Mouse (Mus musculus) heart, embryonic 15.5 days (tissue): ENCODE data around the gene Phactr1. TPM values are rescaled to one million over a fixed set of nuclear protein-coding genes. Genes with fewer than 3 reads are reported as not detected.
"Not testable (repeated sequence)": the region's sequence is repeated elsewhere in the genome, so short reads cannot be mapped to it uniquely, and the experiment has no call there.

ENCODE experiments used
- ATAC-seq: fragments of 200-750 bp; cut with Nextera tagmentation; replicated peaks from 2 replicates; pipeline ENCODE4 v1.8.0; 2017; ENCODE audit warnings: low read depth, moderate TSS enrichment; ENCODE audit not compliant: insufficient number of reproducible peaks, insufficient read depth, low FRiP score
- H3K27ac ChIP-seq: fragments of 300-500 bp; sonication (generic); 2 replicates; pipeline ENCODE4 v1.5.1; 2015; ENCODE audit warnings: mild to moderate bottlenecking, inconsistent platforms
- H3K27me3 ChIP-seq: fragments of 300-500 bp; sonication (generic); 2 replicates; pipeline ENCODE4 v1.6.1; 2015; ENCODE audit warnings: inconsistent platforms
- H3K36me3 ChIP-seq: fragments of 300-500 bp; sonication (generic); 2 replicates; pipeline ENCODE4 v1.6.1; 2015; ENCODE audit warnings: mild to moderate bottlenecking, inconsistent platforms
- H3K4me1 ChIP-seq: fragments of 300-500 bp; sonication (generic); replicated peaks from 2 replicates; pipeline ENCODE4 v1.6.1; 2015; ENCODE audit warnings: inconsistent platforms
- H3K4me2 ChIP-seq: fragments of 300-500 bp; sonication (generic); 2 replicates; pipeline ENCODE4 v1.6.1; 2015; ENCODE audit warnings: inconsistent platforms, mild to moderate bottlenecking, moderate library complexity
- H3K4me3 ChIP-seq: fragments of 300-500 bp; sonication (generic); 2 replicates; pipeline ENCODE4 v1.5.1; 2015; ENCODE audit warnings: mild to moderate bottlenecking, inconsistent platforms
- H3K9ac ChIP-seq: fragments of 300-500 bp; sonication (generic); 2 replicates; pipeline ENCODE4 v1.6.1; 2015; ENCODE audit warnings: mild to moderate bottlenecking, inconsistent platforms
- H3K9me3 ChIP-seq: fragments of 300-500 bp; sonication (generic); replicated peaks from 2 replicates; pipeline ENCODE4 v1.6.1; 2016; ENCODE audit warnings: inconsistent platforms
- WGBS: fragments of 180-500 bp; shearing (Covaris S2); methylation state at CpG from one replicate; pipeline ENCODE4 v1.1.7; 2015; ENCODE audit warnings: mixed read lengths; 5-methylcytosine and 5-hydroxymethylcytosine counted together
- polyA plus RNA-seq: library from polyadenylated mRNA; unstranded; fragments of >200 nt; fragmentation: Nextera tagmentation; extraction: Ambion mirVana; gene quantifications from 2 replicates; pipeline ENCODE4 v1.2.1, GENCODE M21; 2015

The Phactr1 gene
- polyA plus RNA-seq, 1 experiment from 2014 or later = 6.5 TPM

GRCm38 (mm10) chr13:42929529-42930235, 249.3 kb downstream of the Phactr1 start:
- 50% methylated on average over 10 of the region's 10 CpGs for WGBS
- Histone ChIP-seq H3K27ac (no peak overlapping the region), H3K27me3 (no peaks in the 10 kb centered on the region), H3K4me1 (no peaks in the 10 kb centered on the region), H3K4me2 (no peak overlapping the region), H3K4me3 (no peak overlapping the region), H3K36me3 (no peaks in the 10 kb centered on the region), H3K9ac (no peak overlapping the region), H3K9me3 (no peaks in the 10 kb centered on the region)
- ATAC-seq = no peak

- ATAC-seq = no peak
Measured at GRCm38 (mm10) chr13:42932046-42932445, 251.6 kb downstream of the Phactr1 start.

DNA sequence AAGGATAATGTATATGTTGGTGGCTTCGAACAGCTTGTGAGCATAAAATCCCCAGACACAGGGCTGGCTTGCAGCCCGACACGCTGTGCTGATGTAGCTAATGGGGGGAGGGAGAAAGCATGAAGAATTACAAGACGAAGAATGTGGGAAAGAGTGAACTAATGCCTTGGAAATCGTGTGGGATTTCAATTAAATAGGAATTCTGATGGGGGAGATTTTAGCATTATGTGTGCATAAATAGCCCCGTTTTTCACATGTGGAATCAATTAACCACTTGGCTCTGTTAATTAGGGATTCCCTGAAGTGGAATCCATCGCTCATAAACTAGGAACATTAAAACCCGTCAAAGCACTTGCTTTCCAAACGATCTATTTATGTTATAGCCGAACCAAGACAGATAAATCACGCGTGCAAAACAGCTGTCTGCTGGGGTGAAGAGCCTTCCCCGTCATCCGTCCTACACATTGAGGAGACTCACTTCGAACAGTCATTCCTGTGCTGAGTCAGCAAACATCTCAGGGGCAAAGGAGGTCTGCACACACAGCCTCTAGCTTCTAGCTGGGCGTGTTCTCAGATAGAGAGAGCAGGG, 254.2 kb downstream of the Phactr1 start:
- no peak for ATAC-seq
- H3K4me1 ChIP-seq = no peaks in the 10 kb centered on the region
- H3K27me3 ChIP-seq = no peaks in the 10 kb centered on the region
- 52% methylated on average over 16 of the region's 16 CpGs for WGBS
- H3K9ac ChIP-seq = no peak overlapping the region
- no peak overlapping the region for H3K27ac ChIP-seq
- no peak overlapping the region for H3K4me2 ChIP-seq
- no peaks in the 10 kb centered on the region for H3K9me3 ChIP-seq
- no peaks in the 10 kb centered on the region for H3K36me3 ChIP-seq
- H3K4me3 ChIP-seq = no peak overlapping the region

More at GRCm38 (mm10) chr13:42932046-42932445, 251.6 kb downstream of the Phactr1 start:
- Histone ChIP-seq H3K4me3 (no peak overlapping the region), H3K4me2 (no peak overlapping the region), H3K27ac (no peak overlapping the region), H3K9ac (no peak overlapping the region), H3K9me3 (no peaks in the 10 kb centered on the region), H3K36me3 (no peaks in the 10 kb centered on the region), H3K4me1 (no peaks in the 10 kb centered on the region), H3K27me3 (no peaks in the 10 kb centered on the region)
- WGBS = 84% methylated on average over 5 of the region's 5 CpGs

DNA sequence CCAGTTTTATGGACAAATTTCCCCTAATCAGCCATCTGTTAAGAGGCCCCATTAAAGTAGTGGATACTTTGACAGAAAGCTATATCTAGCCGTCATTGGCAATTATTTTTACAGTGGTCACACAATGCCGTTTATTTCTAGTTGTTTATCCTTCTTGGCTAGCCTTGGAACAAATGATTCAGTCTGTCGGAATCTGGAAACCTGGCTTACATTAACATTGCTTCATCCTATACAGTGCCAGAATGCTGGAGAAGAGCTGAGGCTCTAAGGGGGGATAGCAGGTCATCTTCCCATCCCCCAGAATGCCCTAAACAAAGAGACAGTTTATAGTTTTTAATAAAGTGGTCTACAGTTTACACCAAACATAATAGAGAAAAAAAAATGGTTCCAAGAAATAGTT, 257.4 kb downstream of the Phactr1 start:
- no peaks in the 10 kb centered on the region for H3K27me3 ChIP-seq
- no peak overlapping the region for H3K4me2 ChIP-seq
- no peaks in the 10 kb centered on the region for H3K4me1 ChIP-seq
- ATAC-seq = no peak
- H3K4me3 ChIP-seq = no peak overlapping the region
- WGBS = 65% methylated on average over 3 of the region's 3 CpGs
- no peak overlapping the region for H3K9ac ChIP-seq
- H3K9me3 ChIP-seq = no peaks in the 10 kb centered on the region
- H3K27ac ChIP-seq = no peak overlapping the region
- H3K36me3 ChIP-seq = no peaks in the 10 kb centered on the region

DNA sequence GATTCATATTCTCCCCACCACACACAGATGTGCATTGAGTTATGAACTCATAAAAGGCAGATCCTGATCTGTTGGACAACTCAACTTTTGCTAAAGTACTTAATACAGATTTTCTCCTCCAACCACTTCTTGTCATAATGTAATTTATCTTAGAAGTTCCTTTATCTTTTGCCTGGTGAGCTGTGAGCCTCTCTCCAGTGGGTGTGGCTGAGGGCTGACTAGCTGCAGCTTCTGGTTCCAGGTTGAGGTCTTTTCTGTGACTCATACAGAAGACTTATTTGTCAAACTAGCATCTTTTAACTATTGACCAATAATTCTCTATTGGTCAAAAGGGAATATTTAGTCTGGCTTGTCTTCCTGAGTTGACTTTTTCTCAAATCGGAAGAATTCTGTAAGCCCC, 257.9 kb downstream of the Phactr1 start:
- Histone ChIP-seq H3K27me3 (no peaks in the 10 kb centered on the region), H3K27ac (no peak overlapping the region), H3K4me1 (no peaks in the 10 kb centered on the region), H3K4me2 (no peak overlapping the region), H3K36me3 (no peaks in the 10 kb centered on the region), H3K9me3 (no peaks in the 10 kb centered on the region), H3K9ac (no peak overlapping the region), H3K4me3 (no peak overlapping the region)
- ATAC-seq = no peak
- 82% methylated on average over 1 of the region's 1 CpGs for WGBS

DNA sequence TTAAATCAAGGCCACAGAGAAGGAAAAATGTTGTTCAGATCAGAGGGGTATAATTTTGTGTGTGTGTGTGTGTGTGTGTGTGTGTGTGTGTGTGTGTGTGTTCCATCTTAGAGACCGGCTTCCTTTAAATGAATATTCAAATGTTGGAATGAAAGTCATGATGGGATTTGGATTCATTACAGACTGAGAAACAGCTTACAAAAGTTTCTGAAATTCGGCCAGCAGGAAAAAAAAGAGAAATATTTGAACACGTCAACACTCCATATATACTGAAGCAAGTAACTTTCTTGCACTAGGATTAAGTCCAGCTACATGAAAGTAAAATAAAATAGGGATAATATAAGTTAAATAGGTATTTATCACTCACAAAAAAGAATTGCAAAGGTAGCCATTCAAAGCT, 259.8 kb downstream of the Phactr1 start:
- Histone ChIP-seq H3K36me3 (no peaks in the 10 kb centered on the region), H3K4me2 (no peak overlapping the region), H3K27ac (no peak overlapping the region), H3K4me1 (no peaks in the 10 kb centered on the region), H3K9me3 (no peaks in the 10 kb centered on the region), H3K9ac (no peak overlapping the region), H3K27me3 (no peaks in the 10 kb centered on the region), H3K4me3 (no peak overlapping the region)
- ATAC-seq = no peak
- WGBS = 50% methylated on average over 3 of the region's 3 CpGs

GRCm38 (mm10) chr13:42944106-42944505, 263.7 kb downstream of the Phactr1 start:
- H3K27ac ChIP-seq = no peak overlapping the region
- no peak overlapping the region for H3K4me2 ChIP-seq
- H3K27me3 ChIP-seq = no peaks in the 10 kb centered on the region
- H3K36me3 ChIP-seq = no peaks in the 10 kb centered on the region
- no peak overlapping the region for H3K9ac ChIP-seq
- no peak overlapping the region for H3K4me3 ChIP-seq
- no peaks in the 10 kb centered on the region for H3K4me1 ChIP-seq
- H3K9me3 ChIP-seq = no peaks in the 10 kb centered on the region
- no peak for ATAC-seq
- WGBS = 36% methylated on average over 3 of the region's 3 CpGs

- not testable (repeated sequence) for H3K36me3 ChIP-seq, H3K4me1 ChIP-seq, H3K9ac ChIP-seq, H3K9me3 ChIP-seq, H3K4me2 ChIP-seq, ATAC-seq, H3K27ac ChIP-seq, H3K4me3 ChIP-seq, H3K27me3 ChIP-seq
- WGBS = 49% methylated on average over 4 of the region's 4 CpGs
Measured at GRCm38 (mm10) chr13:42945201-42945600, 264.8 kb downstream of the Phactr1 start.

DNA sequence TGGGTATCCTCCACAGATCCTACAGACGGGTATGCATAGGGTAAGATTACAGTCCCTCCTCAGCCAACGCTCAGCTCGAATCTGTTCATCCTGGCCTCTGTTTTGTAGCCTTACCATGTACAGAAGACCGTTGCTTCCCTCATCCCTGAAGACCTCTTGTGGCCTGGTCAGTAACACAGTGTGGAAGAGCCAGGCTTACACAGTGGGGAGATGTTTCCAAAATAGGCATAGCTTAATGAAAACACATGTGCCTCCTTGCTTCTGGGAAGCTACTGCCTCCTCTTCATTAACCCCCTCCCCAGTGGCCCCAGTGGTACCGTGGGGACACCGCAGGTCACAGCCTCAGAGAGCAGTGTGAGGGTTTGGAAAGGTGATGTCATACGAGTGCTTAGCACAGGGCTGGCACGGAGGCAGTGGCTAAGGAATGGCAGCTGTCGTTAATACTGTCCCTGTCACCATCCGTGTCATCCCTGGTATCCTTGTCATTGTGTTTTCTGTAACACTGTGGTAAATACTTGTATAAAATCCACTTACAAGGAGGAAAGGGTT, 268.4 kb downstream of the Phactr1 start:
- WGBS = 74% methylated on average over 10 of the region's 10 CpGs
- no peak overlapping the region for H3K4me2 ChIP-seq
- no peak overlapping the region for H3K4me3 ChIP-seq
- ATAC-seq = no peak
- H3K27me3 ChIP-seq = no peaks in the 10 kb centered on the region
- no peaks in the 10 kb centered on the region for H3K36me3 ChIP-seq
- no peak overlapping the region for H3K9ac ChIP-seq
- no peaks in the 10 kb centered on the region for H3K9me3 ChIP-seq
- no peaks in the 10 kb centered on the region for H3K4me1 ChIP-seq
- H3K27ac ChIP-seq = no peak overlapping the region

- no peaks in the 10 kb centered on the region for H3K36me3 ChIP-seq
- 80% methylated on average over 5 of the region's 5 CpGs for WGBS
- H3K27ac ChIP-seq = no peak overlapping the region
- no peaks in the 10 kb centered on the region for H3K9me3 ChIP-seq
- ATAC-seq = no peak
- H3K9ac ChIP-seq = no peak overlapping the region
- H3K27me3 ChIP-seq = no peaks in the 10 kb centered on the region
- H3K4me1 ChIP-seq = no peaks in the 10 kb centered on the region
- H3K4me3 ChIP-seq = no peak overlapping the region
- no peak overlapping the region for H3K4me2 ChIP-seq
Measured at GRCm38 (mm10) chr13:42949336-42949735, 268.9 kb downstream of the Phactr1 start.

- Histone ChIP-seq H3K36me3 (no peaks in the 10 kb centered on the region), H3K27ac (no peak overlapping the region), H3K9ac (no peak overlapping the region), H3K4me3 (no peak overlapping the region), H3K9me3 (no peaks in the 10 kb centered on the region), H3K27me3 (no peaks in the 10 kb centered on the region), H3K4me2 (no peak overlapping the region), H3K4me1 (no peaks in the 10 kb centered on the region)
- ATAC-seq = no peak
- WGBS = 83% methylated on average over 3 of the region's 3 CpGs
Measured at GRCm38 (mm10) chr13:42950056-42950455, 269.6 kb downstream of the Phactr1 start.
